Mouse (Mus musculus) embryo, embryonic 11 days (tissue): ENCODE results near the gene Aldh1l1.
A peak's percentile ranks its signal among the peaks of the same experiment; 100 is the strongest.

ENCODE experiments used
- DNase-seq: peaks from one replicate; pipeline ENCODE4 v3.0.0-alpha.2; 2015

Gene Aldh1l1

DNA sequence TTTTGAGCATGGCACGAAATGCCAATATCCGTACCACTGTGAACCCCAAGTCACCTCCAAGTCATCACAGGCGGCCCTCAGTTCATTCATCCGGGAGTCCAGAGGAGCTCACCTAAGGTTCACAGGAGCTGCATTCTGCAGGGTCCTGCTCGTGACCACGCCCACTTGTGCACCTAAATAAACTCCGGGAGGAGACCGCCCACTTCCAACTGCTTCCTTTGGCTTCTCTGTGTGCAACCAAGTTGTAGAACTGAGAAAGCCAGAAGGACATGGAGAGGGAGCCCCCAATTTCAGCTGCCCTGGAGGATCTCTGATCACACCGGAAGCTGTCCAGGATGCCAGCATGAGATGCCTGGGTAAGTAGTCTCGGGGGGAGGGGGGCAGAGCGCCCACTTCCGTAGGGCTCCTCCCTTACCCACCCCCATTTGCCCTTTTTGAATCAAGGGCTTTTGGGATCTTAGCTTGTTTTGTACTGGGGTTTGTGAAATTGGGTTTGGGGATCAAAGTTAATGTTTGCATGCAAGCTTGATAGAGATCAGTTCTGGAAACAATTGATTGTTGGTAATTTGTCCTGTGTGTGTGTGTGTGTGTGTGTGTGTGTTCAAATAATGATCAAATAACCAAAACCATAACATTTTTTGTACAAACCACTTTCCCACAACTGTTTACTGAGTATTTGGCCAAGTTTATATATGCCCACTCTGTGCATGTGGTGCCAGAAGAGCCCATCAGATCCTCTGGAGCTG, at the start of gene Aldh1l1:
Aldh1l1 (plus strand) TSS at position 252 of the 746 bp plus-strand sequence.
- no peak for DNase-seq

DNA sequence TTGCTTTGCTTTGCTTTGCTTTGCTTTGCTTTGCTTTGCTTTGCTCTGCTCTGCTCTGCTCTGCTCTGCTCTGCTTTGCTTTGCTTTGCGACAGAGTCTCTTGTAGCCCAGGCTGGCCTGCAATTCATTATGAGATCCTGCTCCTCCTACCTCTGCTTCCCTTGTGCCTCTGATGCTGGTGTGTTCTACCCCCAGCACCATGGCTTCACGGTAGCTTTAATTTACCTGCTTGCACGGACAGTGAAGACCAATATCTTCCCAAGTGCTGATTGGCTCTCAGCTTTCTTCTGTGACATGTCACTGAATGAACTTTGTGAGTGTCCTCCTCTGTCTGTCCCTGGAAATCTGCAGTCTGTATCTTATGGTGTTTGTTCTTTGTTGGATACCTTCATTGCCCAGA, 49.2 kb upstream of the Aldh1l1 start:
- DNase-seq = no peak

GRCm38 (mm10) chr6:90446883-90447282, 39.3 kb upstream of the Aldh1l1 start:
- no peak for DNase-seq

DNA sequence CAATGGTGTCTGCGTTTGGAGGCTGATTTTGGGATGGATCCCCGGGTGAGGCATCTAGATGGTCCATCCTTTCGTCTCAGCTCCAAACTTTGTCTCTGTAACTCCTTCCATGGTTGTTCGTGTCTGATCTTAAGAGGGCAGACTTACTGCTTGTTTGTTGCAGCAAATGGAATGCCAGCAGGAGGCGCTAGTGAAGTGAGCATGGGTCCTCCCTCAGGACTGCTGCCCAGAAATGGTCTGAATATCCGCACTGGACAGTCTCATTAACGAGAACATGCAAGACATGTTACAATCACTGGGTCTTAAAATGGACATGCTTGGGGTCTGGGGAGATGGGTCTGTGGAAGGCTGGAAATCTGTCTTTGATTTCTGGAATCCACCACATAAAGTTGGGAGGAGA, 36.0 kb upstream of the Aldh1l1 start:
- DNase-seq = peak; percentile 79

DNA sequence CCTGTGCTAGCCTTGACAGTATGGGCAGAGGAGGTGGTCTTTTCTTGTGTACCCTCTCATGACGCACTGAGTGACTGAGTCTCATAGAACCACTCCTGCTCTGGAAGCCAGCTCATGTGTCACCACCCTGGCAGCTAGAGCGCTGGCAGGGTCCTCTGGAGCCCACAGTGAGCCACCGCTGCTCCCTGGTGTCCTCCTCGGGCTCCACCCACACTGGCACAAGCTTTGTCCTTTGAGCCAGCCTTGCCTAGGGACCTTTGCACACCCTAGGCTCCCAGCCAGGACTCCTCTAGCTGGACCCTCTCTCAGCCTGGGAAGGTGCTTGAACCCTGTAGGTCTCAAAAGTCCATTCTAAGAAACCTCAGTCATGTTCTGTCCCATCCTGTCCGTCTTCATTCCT, 35.5 kb upstream of the Aldh1l1 start:
- DNase-seq = no peak

GRCm38 (mm10) chr6:90451512-90451911, 34.7 kb upstream of the Aldh1l1 start:
- DNase-seq = no peak

GRCm38 (mm10) chr6:90452603-90453002, 33.6 kb upstream of the Aldh1l1 start:
- no peak for DNase-seq

- no peak for DNase-seq
Measured at GRCm38 (mm10) chr6:90453751-90454150, 32.5 kb upstream of the Aldh1l1 start.

DNA sequence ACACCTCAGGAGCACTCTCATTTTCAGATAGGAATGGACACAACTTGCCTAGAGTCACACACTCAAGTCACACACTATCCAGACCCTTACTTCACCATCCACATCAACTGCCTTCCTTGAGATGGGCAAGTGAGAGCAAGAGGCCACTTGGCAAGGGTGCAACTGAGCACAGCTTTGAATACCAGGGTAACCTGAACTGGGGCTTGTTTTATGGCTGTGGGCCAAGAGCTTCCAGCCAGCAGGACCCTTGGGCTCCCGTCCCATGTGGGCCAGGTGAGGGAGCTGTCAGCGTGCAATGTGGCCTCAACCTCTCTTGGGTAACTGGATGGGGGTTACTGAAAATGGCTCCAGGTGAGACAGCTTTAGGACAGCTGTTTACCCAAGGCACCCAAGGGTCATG, 28.8 kb upstream of the Aldh1l1 start:
- DNase-seq = no peak

- DNase-seq = no peak
Measured at GRCm38 (mm10) chr6:90461181-90461580, 25.0 kb upstream of the Aldh1l1 start.

DNA sequence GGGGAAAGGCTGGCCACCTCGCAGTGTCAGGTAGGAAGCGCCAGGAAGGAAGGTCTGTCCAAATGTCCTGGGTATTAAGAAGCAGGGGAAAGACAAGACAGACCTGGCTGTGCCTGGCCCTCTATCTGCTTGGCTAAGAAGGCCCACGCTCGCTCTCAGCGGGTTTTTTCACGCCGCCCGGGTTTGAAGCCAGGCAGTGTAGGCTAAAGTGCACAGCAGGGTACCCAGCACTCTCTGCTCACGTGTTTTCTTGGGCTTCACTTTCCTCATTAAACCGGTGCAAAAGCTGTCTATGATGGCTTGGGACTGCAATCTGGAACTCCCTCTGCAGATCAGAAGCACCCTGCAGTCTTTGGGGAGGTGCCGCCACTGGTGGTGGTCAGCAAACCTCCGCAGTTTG, 24.5 kb upstream of the Aldh1l1 start:
- DNase-seq = no peak

GRCm38 (mm10) chr6:90462181-90462706, 24.0 kb upstream of the Aldh1l1 start, which contains the start of gene Klf15:
Gene Klf15, plus strand, starts transcription at chr6:90462576.
- DNase-seq = peak; percentile 92

DNA sequence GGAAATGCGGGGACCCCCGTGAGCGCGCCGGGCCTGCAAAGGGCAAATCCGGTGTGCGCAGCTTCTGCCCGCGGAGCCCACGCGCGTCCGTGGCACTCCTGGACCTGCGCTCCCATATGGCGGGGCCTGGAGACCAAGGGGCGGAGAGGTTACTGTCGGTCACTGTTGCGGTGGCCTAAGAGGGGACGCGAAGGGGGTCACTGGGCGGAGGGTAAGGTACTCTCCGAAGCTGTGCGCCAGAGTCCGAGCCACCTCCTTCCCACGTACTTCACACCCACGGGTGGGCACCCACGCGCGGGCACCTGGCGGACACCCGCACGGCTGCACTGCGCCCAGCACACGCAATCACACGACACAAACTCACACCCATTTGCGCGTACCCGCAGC, 23.4 kb upstream of the Aldh1l1 start:
- peak; percentile 35 for DNase-seq

DNA sequence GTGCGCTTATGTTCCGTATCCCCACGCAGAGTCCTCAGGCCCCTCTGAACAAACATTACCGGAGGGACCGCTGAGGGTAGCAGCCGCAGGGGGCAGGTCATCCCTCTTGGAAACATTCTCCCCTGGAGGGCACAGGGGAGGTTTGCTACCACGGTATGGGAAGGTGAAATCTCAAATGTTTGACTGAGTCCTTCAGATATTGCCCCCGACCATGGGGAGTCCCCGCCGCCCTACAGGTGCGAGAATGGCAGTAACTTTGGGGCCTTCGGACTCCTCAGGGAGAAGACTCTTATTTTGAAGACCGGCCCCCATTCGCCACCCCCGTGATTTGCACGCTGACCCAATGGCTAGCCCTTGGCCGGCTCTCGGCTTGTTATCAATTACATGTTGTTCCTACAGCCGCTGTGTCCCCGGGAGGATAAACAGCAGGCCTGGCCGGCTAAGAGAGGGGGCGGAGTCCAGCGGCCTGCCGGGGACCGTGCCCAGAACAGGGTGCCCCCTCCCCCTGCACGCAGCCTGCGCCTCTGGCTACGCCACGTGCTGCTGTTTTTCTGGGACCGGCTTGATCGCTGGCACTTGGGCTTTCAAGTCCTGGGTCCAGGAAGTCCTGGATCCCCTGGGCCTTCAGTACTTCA, 22.9 kb upstream of the Aldh1l1 start:
- DNase-seq = peak; percentile 82

GRCm38 (mm10) chr6:90463890-90464421, 22.3 kb upstream of the Aldh1l1 start:
- DNase-seq = no peak

DNA sequence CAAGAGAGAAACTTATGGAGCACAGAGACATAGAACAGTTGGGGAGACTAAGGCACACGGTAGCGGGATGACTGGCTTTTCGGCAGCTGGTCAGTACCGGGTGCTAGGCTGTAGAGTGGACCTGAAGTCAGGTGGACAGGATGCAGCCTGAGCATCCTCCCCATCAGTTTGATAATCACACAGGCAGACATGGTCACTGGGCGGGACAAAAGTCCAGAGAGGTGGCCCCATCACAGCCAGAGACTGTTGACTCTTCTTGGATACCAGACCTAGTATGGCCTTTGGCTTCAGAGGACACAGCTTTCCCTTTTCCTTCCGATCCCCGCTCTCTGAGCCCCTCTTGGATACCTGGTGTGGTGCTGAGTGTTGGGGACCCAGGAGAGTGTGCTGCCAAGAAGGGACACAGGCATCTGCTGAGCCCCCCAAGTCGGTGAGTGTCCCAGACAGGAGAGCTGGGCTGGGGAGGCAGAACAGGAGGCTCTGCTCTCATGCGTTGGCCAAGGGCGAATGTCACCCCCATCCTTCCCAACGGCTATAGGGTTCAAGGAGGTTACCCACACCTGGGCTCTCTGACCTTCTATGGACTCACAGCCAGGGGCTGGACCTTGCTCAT, 21.1 kb upstream of the Aldh1l1 start:
- no peak for DNase-seq

DNA sequence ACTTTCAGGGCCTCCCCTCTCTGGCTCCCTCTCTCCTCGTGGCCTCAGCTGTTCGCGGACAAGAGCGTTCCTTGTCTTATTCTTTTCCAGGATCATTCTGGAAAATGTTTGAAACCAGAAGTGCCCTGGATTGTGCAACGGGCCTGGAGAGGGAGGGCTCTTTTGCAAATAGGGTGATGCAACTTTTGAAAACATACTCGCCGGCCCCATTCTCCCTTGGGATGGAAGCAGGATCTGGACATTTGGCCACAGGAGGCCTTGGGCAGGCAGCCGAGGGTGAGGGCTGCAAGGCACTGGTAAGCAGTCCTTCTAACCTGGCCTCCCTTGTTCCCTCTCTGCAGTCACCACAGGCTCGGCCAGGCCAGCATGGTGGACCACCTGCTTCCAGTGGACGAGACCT, 20.1 kb upstream of the Aldh1l1 start:
- DNase-seq = no peak

GRCm38 (mm10) chr6:90466847-90467410, 19.3 kb upstream of the Aldh1l1 start:
- no peak for DNase-seq

DNA sequence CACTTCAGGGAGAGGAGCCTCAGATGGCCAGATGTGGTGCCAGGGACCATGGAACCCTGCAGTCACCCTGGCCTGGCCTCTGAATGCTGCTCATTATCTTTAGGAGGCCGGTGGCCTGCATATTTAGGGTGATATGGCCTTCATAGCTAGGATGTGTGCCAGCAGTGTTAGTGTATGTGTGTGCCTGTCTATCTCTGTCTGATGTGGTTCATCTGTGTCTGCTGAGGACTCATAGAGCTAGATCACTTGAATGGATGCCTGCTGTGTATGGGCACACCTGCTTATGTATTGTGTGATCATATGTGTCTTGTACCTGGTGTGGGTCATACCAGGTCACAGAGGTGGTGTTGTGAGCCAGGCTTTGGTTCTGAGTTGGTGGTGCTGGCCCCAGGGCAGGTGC, 18.0 kb upstream of the Aldh1l1 start:
- DNase-seq = no peak

DNA sequence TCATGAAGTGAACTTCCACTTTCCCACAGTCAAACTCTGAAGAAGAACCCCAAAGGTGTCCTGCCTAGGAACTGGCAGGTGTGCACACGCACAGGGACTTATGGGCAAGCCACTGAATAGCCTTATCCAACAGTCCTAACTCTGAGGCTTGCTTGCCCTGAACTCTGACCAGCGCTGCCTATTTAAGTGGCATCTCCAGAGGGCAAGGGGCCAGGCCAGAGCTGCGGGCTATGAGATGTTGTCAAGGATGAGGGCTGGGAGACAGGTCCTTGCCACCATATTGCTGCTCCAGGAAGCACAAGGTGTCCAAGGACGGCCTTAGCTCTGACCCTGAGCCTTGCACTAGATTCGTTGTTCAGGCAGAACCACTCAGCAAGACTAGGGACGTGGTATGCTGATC, 17.2 kb upstream of the Aldh1l1 start:
- DNase-seq = no peak

DNA sequence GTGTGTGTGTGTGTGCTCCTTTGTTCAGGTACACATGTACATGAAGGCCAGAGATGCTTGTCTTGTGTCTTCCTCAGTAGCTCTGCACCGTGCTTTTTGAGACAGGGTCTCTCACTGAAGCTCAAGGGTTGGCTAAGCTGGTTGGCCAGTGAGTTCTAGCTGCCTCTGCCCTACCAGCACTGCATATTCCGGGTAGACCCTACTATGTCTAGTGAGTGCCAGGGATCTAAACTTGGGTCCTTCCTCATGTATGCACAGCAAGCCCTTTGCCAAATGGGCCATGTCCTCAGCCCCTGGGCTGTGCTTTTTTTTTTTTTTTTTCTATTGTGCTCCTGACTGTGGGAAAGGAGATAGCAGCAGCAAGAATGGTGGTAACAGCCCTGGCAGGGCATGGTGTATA, 16.0 kb upstream of the Aldh1l1 start:
- DNase-seq = no peak

GRCm38 (mm10) chr6:90470947-90471541, 15.2 kb upstream of the Aldh1l1 start:
- DNase-seq = peak; percentile 29

DNA sequence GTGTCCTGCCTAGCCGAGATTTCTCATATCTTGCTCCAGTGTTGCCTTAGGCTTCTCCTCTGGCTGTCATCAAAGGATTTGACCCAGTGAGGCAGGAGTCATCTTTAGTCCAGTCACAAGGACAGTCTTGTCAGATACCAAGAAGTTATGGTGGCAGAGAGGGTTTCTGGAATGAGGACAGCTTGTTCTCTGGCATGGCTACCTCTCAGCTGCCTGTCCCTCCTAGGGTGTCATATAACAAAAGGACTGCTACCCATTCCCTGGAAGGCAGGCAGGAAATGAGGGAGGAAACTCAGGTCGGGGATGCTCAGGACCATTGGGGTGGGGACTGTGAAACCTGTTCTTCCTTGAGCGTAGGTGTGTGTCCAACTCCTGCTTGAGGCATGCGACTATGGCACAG, 14.1 kb upstream of the Aldh1l1 start:
- DNase-seq = no peak
